Mouse (Mus musculus): ENCODE data around the gene Artn.

DNA sequence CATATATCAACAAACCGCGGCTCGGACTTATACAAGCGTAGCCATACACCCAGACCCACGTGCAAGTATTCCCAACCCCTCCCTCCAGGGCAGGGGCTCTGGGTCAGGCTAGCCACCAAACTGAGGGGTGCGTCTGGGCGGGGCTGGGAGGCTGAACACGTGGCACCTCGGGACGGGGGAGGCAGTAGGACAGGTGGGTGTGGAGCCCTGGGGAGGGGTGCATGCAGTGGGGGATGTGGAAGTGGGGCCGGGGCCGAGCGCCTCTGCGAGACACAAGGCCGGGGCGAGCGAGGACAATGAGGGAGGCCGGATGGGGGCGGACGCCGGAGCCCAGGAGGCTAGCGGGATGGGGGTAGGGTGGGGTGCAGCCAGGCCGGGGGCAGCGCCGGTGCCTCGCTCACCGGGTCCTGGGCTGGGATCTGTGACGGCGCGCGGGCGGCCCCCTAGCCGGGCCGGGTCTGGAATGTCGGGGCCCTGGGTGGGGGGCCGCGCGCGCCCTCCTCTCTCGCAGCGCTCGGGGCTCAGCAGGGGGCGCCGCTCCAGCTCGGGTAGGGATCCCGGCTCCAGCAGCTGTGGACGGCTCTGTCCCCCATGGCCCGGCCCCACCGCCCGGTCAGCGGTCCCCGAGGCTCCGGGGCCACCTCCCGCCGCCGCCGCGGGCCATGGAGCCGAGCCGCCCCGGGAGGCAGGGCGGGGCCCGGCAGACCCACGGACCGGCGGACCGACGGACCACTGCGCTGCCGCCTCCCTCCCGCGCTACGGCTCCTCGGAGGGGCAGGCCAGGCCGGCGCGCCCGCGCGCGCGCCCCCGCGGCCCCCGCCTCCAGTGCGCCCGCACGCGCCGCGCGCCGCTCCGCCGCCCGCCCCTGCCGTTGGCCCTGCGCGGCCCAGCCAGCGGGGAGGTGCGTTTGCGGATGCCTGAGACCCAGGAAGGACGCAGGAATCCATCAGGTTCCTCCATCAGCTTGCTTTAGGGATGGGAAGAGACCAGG is 46.6 kb downstream of the Artn start, which contains the start of gene B4galt2:
- TF ChIP-seq EP300 (IDR thresholded peaks at IDR 0.05; ENCODE audit: low read depth) (no peak), CTCF (IDR thresholded peaks at IDR 0.05; ENCODE audit: low read depth) (peak; percentile 17; the same call in 1 of the 2 replicates)

All from heart, postnatal 0 days (tissue).